Mouse (Mus musculus) forebrain, embryonic 15.5 days (tissue): ENCODE data around the gene Cpeb4. TPM values are rescaled to one million over a fixed set of nuclear protein-coding genes. Genes with fewer than 3 reads are reported as not detected.

Experiments used
- polyA plus RNA-seq: library from polyadenylated mRNA; unstranded; fragments of >200 nt; fragmentation: Nextera tagmentation; extraction: Ambion mirVana; gene quantifications from 2 replicates; pipeline ENCODE4 v1.2.1, GENCODE M21; 2015

The Cpeb4 gene
- polyA plus RNA-seq, 1 experiment from 2014 or later, result 16.4 TPM

Other genes starting within 250 kb of the Cpeb4 start
- 156 and 163 TPM in 2 replicates for gene Bod1, start 200.3 kb upstream of the Cpeb4 start, polyA plus RNA-seq
- 0.09 and 0.14 TPM in 2 replicates for gene 4930524B15Rik, start 93.4 kb downstream of the Cpeb4 start, polyA plus RNA-seq
- 677 and 717 TPM in 2 replicates for gene Nsg2, start 128.3 kb downstream of the Cpeb4 start, polyA plus RNA-seq